Mouse (Mus musculus) midbrain, postnatal 0 days (tissue): ENCODE results near the gene Coro6. TPM values are rescaled to one million over a fixed set of nuclear protein-coding genes. Genes with fewer than 3 reads are reported as not detected.

ENCODE experiments used
- ATAC-seq: fragments of 200-750 bp; cut with Nextera tagmentation; 2 replicates; pipeline ENCODE4 v1.8.0; 2017; ENCODE audit warnings: moderate number of reproducible peaks, mild to moderate bottlenecking, moderate TSS enrichment, moderate library complexity; ENCODE audit not compliant: low FRiP score
- DNase-seq: peaks from one replicate; pipeline ENCODE4 v3.0.0-alpha.2; 2015; ENCODE audit warnings: low spot score
- H3K27ac ChIP-seq: fragments of 300-500 bp; sonication (generic); 2 replicates; pipeline ENCODE4 v1.5.1; 2014; ENCODE audit warnings: low read depth, mild to moderate bottlenecking, low read length, mixed read lengths
- H3K27me3 ChIP-seq: fragments of 300-500 bp; sonication (generic); 2 replicates; pipeline ENCODE4 v1.6.1; 2014; ENCODE audit warnings: low read length, control low read depth, mixed read lengths; ENCODE audit not compliant: insufficient read depth
- H3K36me3 ChIP-seq: fragments of 300-500 bp; sonication (generic); 2 replicates; pipeline ENCODE4 v1.6.1; 2014; ENCODE audit warnings: low read length, control low read depth, mixed read lengths; ENCODE audit not compliant: insufficient read depth
- H3K4me1 ChIP-seq: fragments of 300-500 bp; sonication (generic); 2 replicates; pipeline ENCODE4 v1.6.1; 2014; ENCODE audit warnings: mild to moderate bottlenecking, control low read depth, antibody characterized with exemption, low read length, mixed read lengths; ENCODE audit not compliant: insufficient read depth
- H3K4me2 ChIP-seq: fragments of 300-500 bp; sonication (generic); 2 replicates; pipeline ENCODE4 v1.6.1; 2014; ENCODE audit warnings: low read depth, mild to moderate bottlenecking, low read length, mixed read lengths; ENCODE audit not compliant: poor library complexity, severe bottlenecking
- H3K4me3 ChIP-seq: fragments of 300-500 bp; sonication (generic); 2 replicates; pipeline ENCODE4 v1.5.1; 2014; ENCODE audit warnings: low read depth, mild to moderate bottlenecking, low read length, moderate library complexity
- H3K9ac ChIP-seq: fragments of 300-500 bp; sonication (generic); replicated peaks from 2 replicates; pipeline ENCODE4 v1.6.1; 2014; ENCODE audit warnings: mild to moderate bottlenecking, low read length, moderate library complexity, mixed read lengths; ENCODE audit not compliant: poor library complexity, severe bottlenecking
- H3K9me3 ChIP-seq: fragments of 300-500 bp; sonication (generic); 2 replicates; pipeline ENCODE4 v1.6.1; 2016; ENCODE audit warnings: low read length, control low read depth
- CTCF ChIP-seq: IDR thresholded peaks from 2 replicates; pipeline ENCODE4 v1.5.1; 2016; ENCODE audit warnings: antibody characterized with exemption, mild to moderate bottlenecking
- WGBS: fragments of 180-500 bp; shearing (Covaris S2); extraction: QIAGEN DNeasy Blood & Tissue Kit; methylation state at CpG from one replicate; pipeline ENCODE4 v1.1.7; 2014; 5-methylcytosine and 5-hydroxymethylcytosine counted together
- polyA plus RNA-seq: library from polyadenylated mRNA; unstranded; fragments of >200 nt; fragmentation: Nextera tagmentation; extraction: Ambion mirVana; gene quantifications from 2 replicates; pipeline ENCODE4 v1.2.1, GENCODE M21; 2015
- total RNA-seq: library from RNA; depleted of rRNA; stranded (reverse); fragments of >200 nt; gene quantifications from 2 replicates; pipeline ENCODE4 v1.2.3, GENCODE M21; 2014

Gene Coro6
- total and polyA plus RNA-seq, 2 experiments from 2014 or later, result 0.65 to 2.2 TPM

DNA sequence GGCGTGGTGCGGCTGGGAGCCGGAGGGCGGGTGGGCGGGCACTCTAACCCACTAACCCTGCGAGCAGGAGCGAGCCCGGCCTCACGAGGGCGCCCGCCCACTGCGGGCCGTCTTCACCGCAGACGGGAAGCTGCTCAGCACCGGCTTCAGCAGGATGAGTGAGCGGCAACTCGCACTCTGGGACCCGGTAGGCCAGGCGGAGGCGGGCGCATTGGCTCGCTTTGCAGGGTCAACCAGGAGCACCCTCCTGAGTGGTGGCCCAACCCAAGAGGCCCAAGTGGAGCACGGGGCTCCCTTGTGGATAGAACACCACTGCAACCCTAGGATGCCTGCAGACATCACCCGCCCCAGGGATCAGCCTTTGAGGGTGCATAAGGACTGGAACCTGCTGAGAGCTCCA, 4.9 kb downstream of the Coro6 start:
- DNase-seq, result no peak
- Histone ChIP-seq H3K4me2 (no peak overlapping the region), H3K9me3 (no peaks in the 10 kb centered on the region), H3K36me3 (peaks cover 14% of the 10 kb centered on the region), H3K27me3 (peaks cover 27% of the 10 kb centered on the region), H3K4me3 (no peak overlapping the region), H3K27ac (no peak overlapping the region), H3K4me1 (peaks cover 5% of the 10 kb centered on the region; the same call in 1 of the 2 replicates), H3K9ac (no peak overlapping the region)
- peak; percentile 21; the same call in 1 of the 2 replicates for ATAC-seq
- TF ChIP-seq CTCF, result peak; percentile 49
- WGBS, result 6% methylated on average over 25 of the region's 25 CpGs

DNA sequence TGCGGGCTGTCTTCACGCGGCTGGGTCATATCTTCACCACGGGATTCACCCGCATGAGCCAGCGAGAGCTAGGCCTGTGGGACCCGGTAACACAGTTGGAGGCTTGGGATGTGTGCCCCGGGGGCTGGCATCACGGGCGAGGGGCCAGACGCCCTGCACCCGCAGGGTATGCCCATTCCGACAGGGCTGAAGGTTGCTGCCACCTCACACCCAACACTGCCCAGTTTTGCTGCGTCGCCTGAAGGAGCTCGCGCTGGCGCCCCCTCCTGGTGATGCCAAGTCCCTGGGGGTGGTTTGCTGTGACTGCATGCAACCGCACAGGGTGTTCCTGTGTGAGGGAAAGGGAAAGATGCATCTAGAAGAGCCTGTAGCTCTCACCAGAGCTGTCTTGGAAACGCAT, 5.6 kb downstream of the Coro6 start:
- H3K9ac ChIP-seq, result no peak overlapping the region
- peak; percentile 75 for TF ChIP-seq CTCF
- peaks cover 21% of the 10 kb centered on the region for H3K27me3 ChIP-seq
- ATAC-seq, result no peak; the same call in 1 of the 2 replicates
- peak; percentile 68 for DNase-seq
- peaks cover 20% of the 10 kb centered on the region for H3K36me3 ChIP-seq
- H3K4me3 ChIP-seq, result no peak overlapping the region
- no peaks in the 10 kb centered on the region for H3K9me3 ChIP-seq
- no peak overlapping the region for H3K27ac ChIP-seq
- 11% methylated on average over 20 of the region's 20 CpGs for WGBS
- peaks cover 4% of the 10 kb centered on the region; the same call in 1 of the 2 replicates for H3K4me1 ChIP-seq
- no peak overlapping the region for H3K4me2 ChIP-seq

DNA sequence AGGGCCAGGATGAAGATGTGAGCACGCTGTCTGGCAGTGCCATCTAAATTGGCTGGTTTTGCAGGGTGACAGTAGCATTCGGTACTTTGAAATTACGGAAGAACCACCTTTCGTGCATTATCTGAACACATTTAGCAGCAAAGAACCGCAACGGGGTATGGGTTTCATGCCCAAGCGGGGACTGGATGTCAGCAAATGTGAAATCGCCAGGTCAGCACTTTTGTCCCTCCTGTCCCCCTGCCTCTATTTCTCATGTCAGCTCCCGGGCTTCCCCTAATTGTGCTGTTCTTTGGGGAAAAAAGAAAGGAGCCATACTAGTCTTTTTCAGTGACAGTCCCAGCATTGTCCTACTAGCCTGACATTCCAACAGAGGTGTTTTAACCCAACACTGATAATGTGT, 6.2 kb downstream of the Coro6 start:
- no peak for ATAC-seq
- peaks cover 24% of the 10 kb centered on the region for H3K36me3 ChIP-seq
- WGBS, result 87% methylated on average over 9 of the region's 9 CpGs

DNA sequence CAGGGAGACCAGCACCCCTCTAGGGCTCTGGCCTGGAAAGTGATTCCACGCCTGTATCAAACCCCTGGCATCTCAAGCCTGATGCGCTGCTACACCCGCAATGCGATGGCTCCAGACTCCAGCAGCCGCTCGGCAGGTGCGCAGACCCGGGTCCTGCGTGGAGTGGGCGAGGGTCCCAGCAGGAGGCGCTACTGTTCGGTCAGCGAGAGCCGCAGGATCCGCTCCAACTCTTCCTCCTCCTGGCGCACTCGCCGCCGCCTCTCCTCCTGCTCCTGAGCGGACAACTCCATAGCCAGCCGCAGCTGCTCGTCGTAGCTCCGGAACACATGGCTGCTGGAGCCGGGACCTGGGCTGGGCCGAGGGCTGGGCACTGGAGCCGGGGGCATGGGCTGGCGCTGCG, 9.2 kb downstream of the Coro6 start:
- H3K27me3 ChIP-seq, result peaks cover 17% of the 10 kb centered on the region
- no peak overlapping the region for H3K4me2 ChIP-seq
- no peak for ATAC-seq
- H3K4me1 ChIP-seq, result 0 out of 2 replicates have a peak, but pooled peaks cover 2% of the 10 kb centered on the region
- H3K9ac ChIP-seq, result no peak overlapping the region
- peaks cover 36% of the 10 kb centered on the region for H3K36me3 ChIP-seq
- no peak for DNase-seq
- H3K27ac ChIP-seq, result no peak overlapping the region
- H3K4me3 ChIP-seq, result no peak overlapping the region
- 76% methylated on average over 29 of the region's 29 CpGs for WGBS
- peak; percentile 10; the same call in 1 of the 2 replicates for TF ChIP-seq CTCF
- no peaks in the 10 kb centered on the region for H3K9me3 ChIP-seq

More for the DNA sequence above, 6.2 kb downstream of the Coro6 start:
- no peak for TF ChIP-seq CTCF
- Histone ChIP-seq H3K9me3 (no peaks in the 10 kb centered on the region), H3K4me1 (0 out of 2 replicates have a peak, but pooled peaks cover 2% of the 10 kb centered on the region), H3K27me3 (peaks cover 17% of the 10 kb centered on the region), H3K4me2 (no peak overlapping the region), H3K4me3 (no peak overlapping the region), H3K9ac (no peak overlapping the region), H3K27ac (no peak overlapping the region)
- DNase-seq, result no peak

DNA sequence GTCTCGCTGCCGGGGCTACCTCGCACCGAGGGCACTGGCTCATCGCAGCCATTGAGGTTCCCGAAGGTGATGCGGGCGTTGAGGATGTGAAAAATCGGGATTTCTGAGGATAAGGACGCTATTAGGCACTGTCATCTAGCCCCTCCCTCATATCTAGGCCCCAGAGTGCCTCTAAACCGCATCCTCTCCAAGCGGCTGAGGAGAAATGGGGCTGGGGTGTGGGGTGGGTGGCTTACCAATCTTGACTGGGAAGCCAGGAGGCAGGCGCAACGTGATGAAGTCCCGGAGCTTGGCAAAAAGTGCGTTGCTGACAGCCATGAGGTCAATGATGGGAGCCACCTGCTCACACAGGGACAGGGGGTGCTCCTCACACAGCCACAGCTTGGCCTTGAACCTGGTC, 10.6 kb downstream of the Coro6 start:
- H3K9me3 ChIP-seq, result no peaks in the 10 kb centered on the region
- peaks cover 40% of the 10 kb centered on the region for H3K36me3 ChIP-seq
- 0 out of 2 replicates have a peak, but pooled peaks cover under 1% of the 10 kb centered on the region for H3K4me1 ChIP-seq
- DNase-seq (no peak), ATAC-seq (no peak)
- no peak overlapping the region for H3K4me2 ChIP-seq
- H3K9ac ChIP-seq, result no peak overlapping the region
- H3K4me3 ChIP-seq, result no peak overlapping the region
- H3K27ac ChIP-seq, result no peak overlapping the region
- no peak for TF ChIP-seq CTCF
- WGBS, result 92% methylated on average over 16 of the region's 16 CpGs
- H3K27me3 ChIP-seq, result peaks cover 4% of the 10 kb centered on the region; the same call in 1 of the 2 replicates

DNA sequence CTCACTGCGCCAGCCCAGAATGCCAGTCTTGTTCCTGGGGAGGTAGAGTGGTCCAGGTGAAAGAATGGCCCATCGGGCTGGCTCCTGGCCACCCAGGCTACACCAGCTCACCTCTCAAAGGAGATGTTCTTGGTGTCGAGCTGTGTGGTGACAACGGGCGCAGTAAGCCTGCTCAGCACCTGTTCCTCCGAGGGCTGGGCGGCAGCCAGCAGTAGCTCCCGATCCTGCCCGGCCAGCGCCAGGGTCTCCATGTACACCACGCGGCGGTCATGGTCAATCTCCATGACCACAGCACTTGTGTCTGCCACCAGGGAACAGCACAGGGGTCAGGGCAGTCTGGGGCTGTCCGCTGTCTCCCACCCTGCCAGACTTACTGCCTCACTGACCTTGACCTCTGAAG, 14.0 kb downstream of the Coro6 start:
- WGBS, result 93% methylated on average over 14 of the region's 14 CpGs
- Histone ChIP-seq H3K36me3 (peaks cover 35% of the 10 kb centered on the region), H3K4me3 (no peak overlapping the region), H3K27ac (no peak overlapping the region), H3K9me3 (no peaks in the 10 kb centered on the region), H3K4me2 (no peak overlapping the region), H3K27me3 (no peaks in the 10 kb centered on the region), H3K4me1 (no peaks in the 10 kb centered on the region), H3K9ac (no peak overlapping the region)
- DNase-seq, result no peak
- no peak for TF ChIP-seq CTCF
- ATAC-seq, result no peak
